Mouse (Mus musculus) CH12.LX (cell line): ENCODE data around the gene Tmem165. TPM values are rescaled to one million over a fixed set of nuclear protein-coding genes. Genes with fewer than 3 reads are reported as not detected.
A peak's percentile ranks its signal among the peaks of the same experiment; 100 is the strongest.

ENCODE experiments used
- DNase-seq: peaks from one replicate; pipeline ENCODE4 v3.0.0-alpha.2; 2013; ENCODE audit errors: extremely low read depth
- H3K27ac ChIP-seq: 2 replicates; pipeline ENCODE4 v1.5.1; 2012; ENCODE audit warnings: low read depth, mild to moderate bottlenecking, control low read depth, moderate library complexity; ENCODE audit not compliant: insufficient read depth
- H3K27me3 ChIP-seq: replicated peaks from 2 replicates; pipeline ENCODE3; 2012; ENCODE audit warnings: inconsistent platforms
- H3K36me3 ChIP-seq, 2 experiments: replicated peaks in 1 of 2; 2 replicates each; pipeline versions ENCODE3 to v1.6.1; 2012; ENCODE audit warnings: inconsistent platforms in 1 of 2, low read length in 1 of 2, mild to moderate bottlenecking in 1 of 2, mixed read lengths in 1 of 2, moderate library complexity in 1 of 2; ENCODE audit not compliant: control insufficient read depth in 1 of 2, insufficient read depth in 1 of 2
- H3K4me1 ChIP-seq, 2 experiments: 2 replicates each; pipeline ENCODE4 v1.6.1; 2012; ENCODE audit warnings: inconsistent platforms in 1 of 2, moderate library complexity in 1 of 2; ENCODE audit not compliant: insufficient read depth in 2 of 2, control insufficient read depth in 1 of 2
- H3K4me2 ChIP-seq: 2 replicates; pipeline ENCODE4 v1.6.1; 2012; ENCODE audit warnings: low read depth, mild to moderate bottlenecking, control low read depth; ENCODE audit not compliant: poor library complexity, insufficient read depth, severe bottlenecking
- H3K4me3 ChIP-seq, 3 experiments: fragments of 150-350 bp in 1 of 3; sonication (generic) in 1 of 3; replicated peaks in 1 of 3; 2 replicates each; pipeline versions ENCODE3 to v1.5.1; 2011 to 2012; ENCODE audit warnings: low read depth in 2 of 3, low read length in 2 of 3, mild to moderate bottlenecking in 2 of 3, moderate library complexity in 2 of 3, control low read depth in 1 of 3, improper control_type of control experiment in 1 of 3, inconsistent platforms in 1 of 3, mixed read lengths in 1 of 3; ENCODE audit not compliant: poor library complexity in 1 of 3
- H3K79me2 ChIP-seq: replicated peaks from 2 replicates; pipeline ENCODE4 v1.6.1; 2012; ENCODE audit warnings: mild to moderate bottlenecking, moderate library complexity; ENCODE audit not compliant: control insufficient read depth, poor library complexity, insufficient read depth, severe bottlenecking; ENCODE audit errors: extremely low read depth
- H3K9ac ChIP-seq: 2 replicates; pipeline ENCODE4 v1.6.1; 2012; ENCODE audit warnings: low read depth, mild to moderate bottlenecking, control low read depth, moderate library complexity; ENCODE audit not compliant: insufficient read depth
- H3K9me3 ChIP-seq: replicated peaks from 2 replicates; pipeline ENCODE3; 2012; ENCODE audit warnings: low read length, inconsistent platforms, mixed read lengths
- CHD1 ChIP-seq: IDR thresholded peaks from 2 replicates; pipeline ENCODE4 v1.6.1; 2012; ENCODE audit warnings: low read depth, low read length, improper control_type of control experiment, inconsistent platforms
- CHD2 ChIP-seq: IDR thresholded peaks from 2 replicates; pipeline ENCODE4 v1.6.1; 2011; ENCODE audit warnings: low read length, improper control_type of control experiment
- CTCF ChIP-seq, 2 experiments: IDR thresholded peaks in 1 of 2; conservative IDR thresholded peaks in 1 of 2; 2 replicates each; pipeline ENCODE4 v1.5.1; 2011 to 2012; ENCODE audit warnings: low read depth in 2 of 2, low read length in 2 of 2, improper control_type of control experiment in 1 of 2, inconsistent platforms in 1 of 2, mild to moderate bottlenecking in 1 of 2, moderate library complexity in 1 of 2
- E2F4 ChIP-seq: IDR thresholded peaks from 2 replicates; pipeline ENCODE4 v1.6.1; 2011; ENCODE audit warnings: low read depth, low read length, improper control_type of control experiment; ENCODE audit not compliant: insufficient replicate concordance
- ELF1 ChIP-seq: IDR thresholded peaks from 2 replicates; pipeline ENCODE4 v1.6.1; 2014; ENCODE audit warnings: low read depth, mild to moderate bottlenecking, inconsistent platforms, low read length, improper control_type of control experiment
- EP300 ChIP-seq: IDR thresholded peaks from 2 replicates; pipeline ENCODE4 v1.6.1; 2011; ENCODE audit warnings: low read length, improper control_type of control experiment
- ETS1 ChIP-seq: conservative IDR thresholded peaks from 2 replicates; pipeline ENCODE4 v1.6.1; 2012; ENCODE audit warnings: low read depth, mild to moderate bottlenecking, inconsistent platforms, low read length, improper control_type of control experiment, moderate library complexity
- GABPA ChIP-seq: IDR thresholded peaks from 2 replicates; pipeline ENCODE4 v1.6.1; 2012; ENCODE audit warnings: low read depth, low read length, improper control_type of control experiment, inconsistent platforms; ENCODE audit not compliant: insufficient replicate concordance
- HCFC1 ChIP-seq: IDR thresholded peaks from 2 replicates; pipeline ENCODE4 v1.6.1; 2012; ENCODE audit warnings: low read depth, mild to moderate bottlenecking, inconsistent platforms, low read length, improper control_type of control experiment
- JUND ChIP-seq: conservative IDR thresholded peaks from 2 replicates; pipeline ENCODE4 v1.6.1; 2011; ENCODE audit warnings: low read depth, low read length, improper control_type of control experiment
- KAT2A ChIP-seq: IDR thresholded peaks from 2 replicates; pipeline ENCODE4 v1.6.1; 2012; ENCODE audit warnings: low read length, improper control_type of control experiment, inconsistent platforms; ENCODE audit not compliant: insufficient replicate concordance
- MAFK ChIP-seq: IDR thresholded peaks from 2 replicates; pipeline ENCODE4 v1.6.1; 2011; ENCODE audit warnings: low read length, improper control_type of control experiment; ENCODE audit not compliant: insufficient replicate concordance
- MAX ChIP-seq: IDR thresholded peaks from 2 replicates; pipeline ENCODE4 v1.6.1; 2011; ENCODE audit warnings: low read length, improper control_type of control experiment
- MAZ ChIP-seq: IDR thresholded peaks from 2 replicates; pipeline ENCODE4 v1.6.1; 2012; ENCODE audit warnings: low read depth, mild to moderate bottlenecking, inconsistent platforms, low read length, improper control_type of control experiment, moderate library complexity
- MEF2A ChIP-seq: IDR thresholded peaks from 2 replicates; pipeline ENCODE4 v1.6.1; 2014; ENCODE audit warnings: low read depth, mild to moderate bottlenecking, inconsistent platforms, low read length, improper control_type of control experiment, borderline replicate concordance
- MXI1 ChIP-seq: IDR thresholded peaks from 2 replicates; pipeline ENCODE4 v1.6.1; 2011; ENCODE audit warnings: mild to moderate bottlenecking, low read depth, low read length, improper control_type of control experiment
- MYC ChIP-seq: IDR thresholded peaks from 2 replicates; pipeline ENCODE4 v1.6.1; 2011; ENCODE audit warnings: low read depth, mild to moderate bottlenecking, improper control_type of control experiment, low read length
- NELFE ChIP-seq: IDR thresholded peaks from 2 replicates; pipeline ENCODE4 v1.6.1; 2011; ENCODE audit warnings: low read depth, low read length, improper control_type of control experiment
- NRF1 ChIP-seq: IDR thresholded peaks from 2 replicates; pipeline ENCODE4 v1.6.1; 2014; ENCODE audit warnings: low read depth, mild to moderate bottlenecking, inconsistent platforms, low read length, improper control_type of control experiment, moderate library complexity
- PAX5 ChIP-seq: IDR thresholded peaks from 2 replicates; pipeline ENCODE4 v1.6.1; 2012; ENCODE audit warnings: low read length, inconsistent platforms, mixed read lengths
- POLR2A ChIP-seq: IDR thresholded peaks from 2 replicates; pipeline ENCODE4 v1.6.1; 2011; ENCODE audit warnings: low read depth, mild to moderate bottlenecking, improper control_type of control experiment, low read length
- POLR2AphosphoS2 ChIP-seq: IDR thresholded peaks from 2 replicates; pipeline ENCODE4 v1.6.1; 2011; ENCODE audit warnings: low read depth, low read length, improper control_type of control experiment
- RCOR1 ChIP-seq: conservative IDR thresholded peaks from 2 replicates; pipeline ENCODE4 v1.6.1; 2012; ENCODE audit warnings: low read depth, mild to moderate bottlenecking, inconsistent platforms, low read length, improper control_type of control experiment
- SIN3A ChIP-seq: IDR thresholded peaks from 2 replicates; pipeline ENCODE4 v1.6.1; 2012; ENCODE audit warnings: low read length, improper control_type of control experiment, inconsistent platforms
- SMC3 ChIP-seq: IDR thresholded peaks from 2 replicates; pipeline ENCODE4 v1.6.1; 2011; ENCODE audit warnings: low read depth, low read length, improper control_type of control experiment
- TBP ChIP-seq: conservative IDR thresholded peaks from 2 replicates; pipeline ENCODE4 v1.6.1; 2011; ENCODE audit warnings: low read depth, low read length, improper control_type of control experiment
- TCF12 ChIP-seq: IDR thresholded peaks from 2 replicates; pipeline ENCODE4 v1.6.1; 2014; ENCODE audit warnings: low read depth, mild to moderate bottlenecking, inconsistent platforms, low read length, improper control_type of control experiment
- UBTF ChIP-seq: IDR thresholded peaks from 2 replicates; pipeline ENCODE4 v1.6.1; 2012; ENCODE audit warnings: low read depth, mild to moderate bottlenecking, inconsistent platforms, low read length, improper control_type of control experiment, moderate library complexity
- USF1 ChIP-seq: IDR thresholded peaks from 2 replicates; pipeline ENCODE4 v1.6.1; 2014; ENCODE audit warnings: low read depth, mild to moderate bottlenecking, inconsistent platforms, low read length, improper control_type of control experiment
- ZC3H11A ChIP-seq: IDR thresholded peaks from 2 replicates; pipeline ENCODE4 v1.6.1; 2012; ENCODE audit warnings: low read depth, mild to moderate bottlenecking, inconsistent platforms, low read length, improper control_type of control experiment
- ZKSCAN1 ChIP-seq: IDR thresholded peaks from 2 replicates; pipeline ENCODE4 v1.6.1; 2012; ENCODE audit warnings: low read depth, inconsistent platforms, low read length, improper control_type of control experiment, borderline replicate concordance
- ZMIZ1 ChIP-seq: IDR thresholded peaks from 2 replicates; pipeline ENCODE4 v1.6.1; 2012; ENCODE audit warnings: low read depth, mild to moderate bottlenecking, inconsistent platforms, low read length, improper control_type of control experiment
- ZNF384 ChIP-seq: IDR thresholded peaks from 2 replicates; pipeline ENCODE4 v1.6.1; 2012; ENCODE audit warnings: low read depth, low read length, improper control_type of control experiment, inconsistent platforms
- dilution Hi-C: fragments of 300-500 bp; cut with MboI; formaldehyde crosslinking; loops from 2 replicates; pipeline ENCODE4 v1.14.3; 2020; ENCODE audit warnings: low sequenced_read_pairs; ENCODE audit not compliant: extremely low pct_unique_long_range_greater_than_20kb, extremely low pct_ligation_motif_present
- in situ Hi-C: fragments of 300-500 bp; cut with MboI; formaldehyde crosslinking; loops from 3 replicates; pipeline ENCODE4 v1.14.3; 2019; ENCODE audit warnings: low sequenced_read_pairs, low pct_ligation_motif_present, low pct_unique_long_range_greater_than_20kb, mixed read lengths
- polyA plus RNA-seq: library from polyadenylated mRNA; unstranded; fragments of >175 nt; gene quantifications from 2 replicates; pipeline ENCODE4 v1.2.1, GENCODE M21; 2012; ENCODE audit warnings: low read depth; ENCODE audit not compliant: insufficient read length
- total RNA-seq, 2 experiments: library from RNA; depleted of rRNA; stranded (reverse); fragments of 300-350 nt in 1 of 2; fragments of >200 nt in 1 of 2; gene quantifications; 2 replicates each; pipeline ENCODE4 v1.2.3; 2012 to 2014

The Tmem165 gene
- total and polyA plus RNA-seq, 3 experiments, result 64.2 to 144 (median 96.2) TPM

- TF ChIP-seq ZKSCAN1 (no peak), ZC3H11A (no peak), MYC (no peak; the same call in 1 of the 2 replicates), CTCF (conservative IDR thresholded peaks at IDR 0.05 in 1 of 2, IDR thresholded peaks at IDR 0.05 in 1 of 2; ENCODE audit: low read depth in 2 of 2, low read length in 2 of 2) (peak in 1 of 2 experiments; percentile 77; a peak in 2 of 4 replicates), MAX (peak; percentile 67), POLR2AphosphoS2 (no peak), CHD2 (peak; percentile 66), MAFK (no peak), ZMIZ1 (peak; percentile 39; the same call in 1 of the 2 replicates), TCF12 (peak; percentile 86; the same call in 1 of the 2 replicates), SMC3 (peak; percentile 53)
Measured at GRCm38 (mm10) chr5:76139808-76140729, 43.6 kb upstream of the Tmem165 start, which contains the start of gene Srd5a3 (continued).

- Histone ChIP-seq H3K27ac (peak overlapping the region; percentile 25; the same call in 1 of the 2 replicates), H3K79me2 (0 out of 2 replicates have a peak, but pooled peaks cover 2% of the 10 kb centered on the region), H3K4me3 (peak overlapping the region; percentile 70 to 92 (median 72)), H3K4me2 (peak overlapping the region; percentile 3; the same call in 1 of the 2 replicates), H3K36me3 (peaks cover 0 to 13% of the 10 kb centered on the region in 2 experiments), H3K9me3 (no peaks in the 10 kb centered on the region), H3K9ac (peak overlapping the region; percentile 18), H3K27me3 (no peaks in the 10 kb centered on the region), H3K4me1 (peaks cover 3 to 25% of the 10 kb centered on the region in 2 experiments; a peak in 3 of 4 replicates)
- dilution Hi-C loops, result no loop called here
- in situ Hi-C loops, result no loop called here
- no peak for TF ChIP-seq HCFC1
- 0 out of 2 replicates have a peak, but pooled peaks have one; percentile 46 for TF ChIP-seq TBP
- no peak for TF ChIP-seq KAT2A
- TF ChIP-seq SMC3, result no peak
- no peak for TF ChIP-seq NRF1
- no peak for TF ChIP-seq MEF2A
- no peak for TF ChIP-seq JUND
- no peak for TF ChIP-seq CHD1
- TF ChIP-seq GABPA, result no peak
- no peak; the same call in 1 of the 2 replicates for TF ChIP-seq MXI1
- no peak for TF ChIP-seq ZC3H11A
- no peak for TF ChIP-seq E2F4
- TF ChIP-seq MAZ, result peak; percentile 6
- no peak; the same call in none of the 2 replicates for TF ChIP-seq POLR2A
- no peak for TF ChIP-seq USF1
- no peak for TF ChIP-seq ETS1
- TF ChIP-seq MYC, result no peak; the same call in 1 of the 2 replicates
- TF ChIP-seq NELFE, result no peak
- peak; percentile 27; the same call in 1 of the 2 replicates for TF ChIP-seq TCF12
- no peak for TF ChIP-seq ZKSCAN1
- no peak for TF ChIP-seq UBTF
- 0 out of 2 replicates have a peak, but pooled peaks have one; percentile 14 for TF ChIP-seq ZNF384
- TF ChIP-seq CHD2, result no peak; the same call in 1 of the 2 replicates
- no peak for TF ChIP-seq ZMIZ1
- 0 out of 2 replicates have a peak, but pooled peaks have one; percentile 42 for TF ChIP-seq SIN3A
- 0 out of 2 replicates have a peak, but pooled peaks have one; percentile 55 for TF ChIP-seq ELF1
- no peak for TF ChIP-seq PAX5
- TF ChIP-seq RCOR1, result no peak
- TF ChIP-seq EP300, result 0 out of 2 replicates have a peak, but pooled peaks have one; percentile 16
- no peak for DNase-seq
Measured at GRCm38 (mm10) chr5:76140730-76141066, 43.0 kb upstream of the Tmem165 start.
